11 mouse cellular contexts compared by ENCODE assay signal in the genomic region with DNA sequence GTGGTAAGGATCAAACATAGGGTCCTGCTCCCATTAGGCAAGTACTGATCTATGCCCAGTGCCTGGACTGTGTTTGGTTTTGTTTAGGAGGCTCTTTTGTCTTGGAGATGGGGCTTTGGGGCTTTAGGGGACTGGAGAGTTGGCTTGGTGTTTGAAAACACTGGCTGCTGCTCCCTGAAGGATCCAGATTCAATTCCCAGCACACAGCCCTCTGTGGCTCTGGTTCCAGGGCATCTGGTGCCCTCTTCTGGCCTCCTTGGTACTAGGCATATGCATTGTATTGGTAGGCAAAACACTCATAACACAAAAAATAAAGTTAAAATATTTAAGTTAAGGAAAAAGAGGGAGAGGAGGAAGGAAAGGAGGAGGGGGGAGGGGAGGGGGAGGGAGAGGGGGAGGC. TPM values are rescaled to one million over a fixed set of nuclear protein-coding genes. Genes with fewer than 3 reads are reported as not detected.
A peak's percentile ranks its signal among the peaks of the same experiment; 100 is the strongest.
DNase-seq lines count a peak whose midpoint lies in the region; ATAC-seq and TF ChIP-seq lines count a peak whose summit lies in the region.
"Had no signal": no experiment of that assay in that cellular context is flagged by ENCODE, and none has a peak within 500 bp of the region (broad histone marks: within the 10 kb centered on the region; RNA-seq: fewer than 3 reads in every experiment).

No protein-coding gene starts in this region.

- ATAC-seq in lung, embryonic 14.5 days (ENCODE audit: insufficient read depth): no peak
- no peak for ATAC-seq in liver, embryonic 14.5 days (ENCODE audit: insufficient read depth)
- ATAC-seq in frontal cortex, adult (ENCODE audit: low TSS enrichment): no peak

- no peak for TF ChIP-seq EP300 in liver, embryonic 14.5 days (IDR thresholded peaks at IDR 0.05; ENCODE audit: low read depth)

- no peak overlapping the region for H3K27ac ChIP-seq in lung, embryonic 14.5 days (ENCODE audit: low read depth)
- no peak overlapping the region for H3K27ac ChIP-seq in liver, embryonic 14.5 days
- H3K27ac ChIP-seq: embryonic facial prominence, embryonic 13.5 days; stomach, embryonic 15.5 days had no signal

- H3K27me3 ChIP-seq in lung, embryonic 14.5 days (ENCODE audit: insufficient read depth, low read length): no peaks in the 10 kb centered on the region
- no peaks in the 10 kb centered on the region for H3K27me3 ChIP-seq in liver, embryonic 14.5 days (ENCODE audit: control insufficient read depth, insufficient read depth, low read length)
- H3K27me3 ChIP-seq: embryonic facial prominence, embryonic 13.5 days; stomach, embryonic 15.5 days had no signal

- no peaks in the 10 kb centered on the region for H3K9me3 ChIP-seq in lung, embryonic 14.5 days (ENCODE audit: low read depth, low read length)
- no peaks in the 10 kb centered on the region for H3K9me3 ChIP-seq in liver, embryonic 14.5 days (ENCODE audit: control insufficient read depth, low read length)
- H3K9me3 ChIP-seq: embryonic facial prominence, embryonic 13.5 days; stomach, embryonic 15.5 days had no signal

- DNase-seq in adrenal gland, postnatal 36 days: peak; percentile 11 to 40
- DNase-seq in adrenal gland, postnatal 4 days (ENCODE audit: low spot score in 2 of 2): no peak
- DNase-seq in lung, embryonic 14.5 days: peak; percentile 24
- DNase-seq in lung, adult 2 months: no peak
- peak; percentile 70 for DNase-seq in R1 (ENCODE audit: low read depth, low spot score)
- no peak for DNase-seq in liver, embryonic 14.5 days (ENCODE audit: low read depth in 3 of 3, low spot score in 3 of 3)
- DNase-seq in urinary bladder, adult 18-20 months (ENCODE audit: low spot score in 2 of 2): no peak
- DNase-seq: cerebellum, adult 11 months had no signal

- H3K4me1 ChIP-seq in lung, embryonic 14.5 days (ENCODE audit: insufficient read depth): no peaks in the 10 kb centered on the region
- no peaks in the 10 kb centered on the region for H3K4me1 ChIP-seq in lung, adult 2 months (ENCODE audit: control insufficient read depth, insufficient read depth, low read length)
- H3K4me1 ChIP-seq in liver, embryonic 14.5 days (replicated peaks; ENCODE audit: control insufficient read depth in 2 of 2, insufficient read depth in 2 of 2, low read length in 1 of 2): no peaks in the 10 kb centered on the region
- H3K4me1 ChIP-seq: embryonic facial prominence, embryonic 13.5 days; stomach, embryonic 15.5 days had no signal

- peak; percentile 41; the same call in 1 of the 2 replicates for TF ChIP-seq CTCF in lung, embryonic 14.5 days (IDR thresholded peaks at IDR 0.05; ENCODE audit: low read depth)
- no peak for TF ChIP-seq CTCF in lung, adult 2 months (IDR thresholded peaks at IDR 0.05; ENCODE audit: insufficient read depth, low read length)
- peak; percentile 46 for TF ChIP-seq CTCF in liver, embryonic 14.5 days (IDR thresholded peaks at IDR 0.05; ENCODE audit: low read depth)

- H3K9ac ChIP-seq in lung, embryonic 14.5 days: no peak overlapping the region
- no peak overlapping the region for H3K9ac ChIP-seq in liver, embryonic 14.5 days (replicated peaks)
- H3K9ac ChIP-seq: embryonic facial prominence, embryonic 13.5 days; stomach, embryonic 15.5 days had no signal

- TF ChIP-seq POLR2A in lung, adult 2 months (IDR thresholded peaks at IDR 0.05; ENCODE audit: borderline replicate concordance, extremely low read depth, low read depth, low read length): no peak

- H3K4me2 ChIP-seq in lung, embryonic 14.5 days: no peak overlapping the region
- H3K4me2 ChIP-seq in liver, embryonic 14.5 days (ENCODE audit: low read depth): no peak overlapping the region
- H3K4me2 ChIP-seq: embryonic facial prominence, embryonic 13.5 days; stomach, embryonic 15.5 days had no signal

- H3K4me3 ChIP-seq in lung, embryonic 14.5 days (ENCODE audit: low read depth, low read length): no peak overlapping the region
- no peak overlapping the region for H3K4me3 ChIP-seq in lung, adult 2 months (replicated peaks; ENCODE audit: extremely low read depth, low read depth, low read length)
- H3K4me3 ChIP-seq in liver, embryonic 14.5 days (ENCODE audit: insufficient read depth in 1 of 2, low read depth in 2 of 2, low read length in 2 of 2): no peak overlapping the region
- H3K4me3 ChIP-seq: embryonic facial prominence, embryonic 13.5 days; stomach, embryonic 15.5 days had no signal

- no peaks in the 10 kb centered on the region for H3K36me3 ChIP-seq in lung, embryonic 14.5 days (ENCODE audit: insufficient read depth)
- no peaks in the 10 kb centered on the region for H3K36me3 ChIP-seq in liver, embryonic 14.5 days (replicated peaks; ENCODE audit: control insufficient read depth, insufficient read depth, low read depth)
- H3K36me3 ChIP-seq: embryonic facial prominence, embryonic 13.5 days; stomach, embryonic 15.5 days had no signal

RNA-seq across cellular contexts. Expression of a gene that starts 29.6 kb away (rescaled TPM):
- total RNA-seq in adrenal gland, postnatal 36 days (2021): 10 to 100 TPM; 20.5 to 22.5 TPM
- total RNA-seq in adrenal gland, postnatal 4 days (2021): 10 to 100 TPM; 25.0 to 26.7 TPM
- 6.7 and 6.9 TPM in 2 replicates for polyA plus RNA-seq in lung, embryonic 14.5 days (2014; fragmentation: Nextera tagmentation; extraction: Ambion mirVana)
- 7.1 and 8.7 TPM in 2 replicates for polyA plus RNA-seq in lung, adult 2 months (2012; rRNA removed)
- 3.3 and 4.4 TPM in 2 replicates for polyA plus RNA-seq in liver, embryonic 14.5 days (2012; rRNA removed)
- 1.8 and 2.0 TPM in 2 replicates for polyA plus RNA-seq in liver, embryonic 14.5 days (2014; fragmentation: Nextera tagmentation; extraction: Ambion mirVana)

RNA-seq across cellular contexts. Expression of a gene that starts 40.3 kb away (rescaled TPM):
- total RNA-seq in adrenal gland, postnatal 36 days (2021): 1 to 10 TPM; 1.6 to 2.0 TPM
- under 1 TPM; 0.54 to 0.62 TPM for total RNA-seq in adrenal gland, postnatal 4 days (2021)
- 0.17 and 0.51 TPM in 2 replicates for polyA plus RNA-seq in lung, embryonic 14.5 days (2014; fragmentation: Nextera tagmentation; extraction: Ambion mirVana)
- 0.36 and 0.78 TPM in 2 replicates for polyA plus RNA-seq in lung, adult 2 months (2012; rRNA removed)
- 0.11 and 0.12 TPM in 2 replicates for polyA plus RNA-seq in liver, embryonic 14.5 days (2012; rRNA removed)
- 0.14 and 0.15 TPM in 2 replicates for polyA plus RNA-seq in liver, embryonic 14.5 days (2014; fragmentation: Nextera tagmentation; extraction: Ambion mirVana)

RNA-seq across cellular contexts. Expression of a gene that starts 40.4 kb away (rescaled TPM):
- total RNA-seq in adrenal gland, postnatal 36 days (2021): 100 to 1,000 TPM; 292 to 392 TPM
- 100 to 1,000 TPM; 125 to 144 TPM for total RNA-seq in adrenal gland, postnatal 4 days (2021)
- polyA plus RNA-seq in lung, embryonic 14.5 days (2014; fragmentation: Nextera tagmentation; extraction: Ambion mirVana): 57.3 and 58.9 TPM in 2 replicates
- polyA plus RNA-seq in lung, adult 2 months (2012; rRNA removed): 71.9 and 99.6 TPM in 2 replicates
- polyA plus RNA-seq in liver, embryonic 14.5 days (2012; rRNA removed): 28.1 and 31.3 TPM in 2 replicates
- 47.5 and 49.3 TPM in 2 replicates for polyA plus RNA-seq in liver, embryonic 14.5 days (2014; fragmentation: Nextera tagmentation; extraction: Ambion mirVana)

Comparison
In these comparisons a context has a peak if more than half of its experiments do, and no peak if none do; other contexts are left out.
1. DNase-seq: peak in adrenal gland, postnatal 36 days (2 of 2), lung, embryonic 14.5 days (single experiment) and R1 (single experiment); none in adrenal gland, postnatal 4 days (0 of 2), lung, adult 2 months (single experiment), liver, embryonic 14.5 days (0 of 3) and urinary bladder, adult 18-20 months (0 of 2).